Mouse (Mus musculus): ENCODE measurements at regions not wholly inside any gene's neighbourhood (a gene's known extent, or its start where the extent isn't known, plus 50 kb on each side); places are given as distances from the start of the nearest gene placed in this dataset.

GRCm38 (mm10) chr12:77986738-77987137 lies 207.3 kb upstream of the Gm6657 start:
- no peak for DNase-seq (ENCODE audit: low read depth)

GRCm38 (mm10) chr12:77989766-77990165 lies 204.3 kb upstream of the Gm6657 start:
- DNase-seq (ENCODE audit: low read depth), result no peak

- no peak for DNase-seq (ENCODE audit: low read depth)
These were observed 202.4 kb upstream of the Gm6657 start for GRCm38 (mm10) chr12:77991627-77992026.

GRCm38 (mm10) chr12:77994176-77994575 lies 199.9 kb upstream of the Gm6657 start:
- DNase-seq (ENCODE audit: low read depth), result no peak

- no peak for DNase-seq (ENCODE audit: low read depth)
These were observed 196.1 kb upstream of the Gm6657 start for GRCm38 (mm10) chr12:77997916-77998315.

- DNase-seq (ENCODE audit: low read depth), result no peak
These were observed 193.6 kb upstream of the Gm6657 start for GRCm38 (mm10) chr12:78000401-78000800.

- DNase-seq (ENCODE audit: low read depth), result no peak
These were observed 192.2 kb upstream of the Gm6657 start for GRCm38 (mm10) chr12:78001846-78002245.

GRCm38 (mm10) chr12:78033766-78034165 lies 160.3 kb upstream of the Gm6657 start:
- no peak for DNase-seq (ENCODE audit: low read depth)

- DNase-seq (ENCODE audit: low read depth), result no peak
These were observed 147.5 kb upstream of the Gm6657 start for GRCm38 (mm10) chr12:78046582-78046981.

- DNase-seq (ENCODE audit: low read depth), result peak; percentile 28
These were observed 138.1 kb upstream of the Gm6657 start for GRCm38 (mm10) chr12:78055956-78056355.

- DNase-seq (ENCODE audit: low read depth), result no peak
These were observed 136.9 kb upstream of the Gm6657 start for GRCm38 (mm10) chr12:78057166-78057565.

GRCm38 (mm10) chr12:78059965-78060364 lies 134.1 kb upstream of the Gm6657 start:
- DNase-seq (ENCODE audit: low read depth), result no peak

- no peak for DNase-seq (ENCODE audit: low read depth)
These were observed 128.0 kb upstream of the Gm6657 start for GRCm38 (mm10) chr12:78066024-78066423.

- no peak for DNase-seq (ENCODE audit: low read depth)
These were observed 121.1 kb upstream of the Gm6657 start for GRCm38 (mm10) chr12:78072935-78073334.

- no peak for DNase-seq (ENCODE audit: low read depth)
These were observed 119.7 kb upstream of the Gm6657 start for GRCm38 (mm10) chr12:78074290-78074802.

- no peak for DNase-seq (ENCODE audit: low read depth)
These were observed 116.8 kb upstream of the Gm6657 start for GRCm38 (mm10) chr12:78077285-78077684.

GRCm38 (mm10) chr12:78082163-78082562 lies 111.9 kb upstream of the Gm6657 start:
- DNase-seq (ENCODE audit: low read depth), result no peak

- DNase-seq (ENCODE audit: low read depth), result no peak
These were observed 108.0 kb upstream of the Gm6657 start for GRCm38 (mm10) chr12:78086016-78086415.

GRCm38 (mm10) chr12:78087921-78088320 lies 106.1 kb upstream of the Gm6657 start:
- no peak for DNase-seq (ENCODE audit: low read depth)

GRCm38 (mm10) chr12:78094471-78094870 lies 99.6 kb upstream of the Gm6657 start:
- DNase-seq (ENCODE audit: low read depth), result no peak

GRCm38 (mm10) chr12:78095352-78095751 lies 98.7 kb upstream of the Gm6657 start:
- DNase-seq (ENCODE audit: low read depth), result no peak

- no peak for DNase-seq (ENCODE audit: low read depth)
These were observed 98.1 kb upstream of the Gm6657 start for GRCm38 (mm10) chr12:78095916-78096315.

- no peak for DNase-seq (ENCODE audit: low read depth)
These were observed 96.9 kb upstream of the Gm6657 start for GRCm38 (mm10) chr12:78097119-78097518.

- no peak for DNase-seq (ENCODE audit: low read depth)
These were observed 96.3 kb upstream of the Gm6657 start for GRCm38 (mm10) chr12:78097692-78098091.

GRCm38 (mm10) chr12:78098765-78099194 lies 95.3 kb upstream of the Gm6657 start:
- DNase-seq (ENCODE audit: low read depth), result no peak

Measured in c-Kit-positive CD71-negative TER-119-negative erythroid progenitor cells, embryonic 14.5 days (primary cell).